Mouse (Mus musculus): ENCODE data around the gene Cnnm3.

DNA sequence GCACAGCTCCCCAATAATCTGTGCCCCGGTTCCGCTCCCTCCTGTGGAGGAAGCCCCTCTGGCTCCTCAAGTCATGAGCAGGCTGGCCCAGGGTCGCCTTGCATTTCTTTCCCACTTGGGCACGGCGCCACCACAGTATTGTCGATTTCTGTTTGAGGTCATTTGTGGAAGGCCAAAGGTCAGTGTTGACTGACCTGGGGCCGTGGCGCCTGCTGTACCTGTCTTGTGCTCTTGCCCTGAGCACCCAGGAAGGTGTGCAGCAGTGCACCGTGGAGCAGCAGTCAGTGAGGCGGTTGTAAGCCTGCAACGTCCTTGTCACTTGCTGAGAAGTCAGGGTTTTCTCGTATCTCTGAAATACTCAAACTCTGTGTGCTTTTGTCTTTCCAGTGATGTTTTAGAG lies 14.1 kb downstream of the Cnnm3 start:
- TF ChIP-seq POLR2A (IDR thresholded peaks at IDR 0.05; ENCODE audit: insufficient read length, low read depth) (no peak), USF1 (IDR thresholded peaks at IDR 0.05; ENCODE audit: low read depth) (no peak), REST (IDR thresholded peaks at IDR 0.05; ENCODE audit: insufficient read depth, insufficient read length) (no peak), MAX (IDR thresholded peaks at IDR 0.05; ENCODE audit: low read depth) (no peak)

Data from myocyte (in vitro differentiated cells).